Mouse (Mus musculus) thymus, postnatal 0 days (tissue): Measurements from ENCODE around the gene Zp2. TPM values are rescaled to one million over a fixed set of nuclear protein-coding genes. Genes with fewer than 3 reads are reported as not detected.

Source experiments
- polyA plus RNA-seq: library from polyadenylated mRNA; unstranded; fragments of >200 nt; fragmentation: Nextera tagmentation; extraction: Ambion mirVana; gene quantifications from 2 replicates; pipeline ENCODE4 v1.2.1, GENCODE M21; 2015

The Zp2 gene
- polyA plus RNA-seq, 1 experiment from 2014 or later, result 0.61 TPM

Other genes with a start within 250 kb of the Zp2 start
- gene Lyrm1, start 249.4 kb downstream of the Zp2 start, polyA plus RNA-seq, result 10.6 and 10.7 TPM in 2 replicates
- gene Dcun1d3, start 249.0 kb downstream of the Zp2 start, polyA plus RNA-seq, result 6.5 TPM in 2 replicates
- 0.05 and 0.17 TPM in 2 replicates for gene Dnah3, start 50.0 kb downstream of the Zp2 start, polyA plus RNA-seq
- gene Tmem159, start 42.9 kb downstream of the Zp2 start, polyA plus RNA-seq, result 12.2 and 13.2 TPM in 2 replicates
- gene Anks4b, start 28.6 kb upstream of the Zp2 start, polyA plus RNA-seq, result 0.04 and 0.09 TPM in 2 replicates
- gene Crym, start 56.8 kb upstream of the Zp2 start, polyA plus RNA-seq, result 1.2 and 1.4 TPM in 2 replicates
- not detected in 2 replicates for gene Abca14, start 58.7 kb upstream of the Zp2 start, polyA plus RNA-seq
- gene Abca15, start 183.4 kb upstream of the Zp2 start, polyA plus RNA-seq, result 0.07 TPM in 1 of 2 replicates, not detected in the other